Mouse (Mus musculus) left cerebral cortex, postnatal 4 days (tissue): ENCODE measurements around the gene Xpr1. TPM values are rescaled to one million over a fixed set of nuclear protein-coding genes. Genes with fewer than 3 reads are reported as not detected.
A peak's percentile ranks its signal among the peaks of the same experiment; 100 is the strongest.

Source experiments
- DNase-seq: peaks from one replicate; pipeline ENCODE4 v3.0.0-alpha.2; 2022
- intact Hi-C: fragments of 180-260 bp; cut with DNase I; formaldehyde crosslinking; loops from one replicate; pipeline ENCODE4 v1.15.1; 2025
- total RNA-seq, 2 experiments: library from RNA; stranded (reverse); gene quantifications; 2 replicates each; pipeline ENCODE4 v1.2.3; 2021

Gene Xpr1
- 100 to 1,000 TPM; 153 to 167 TPM for total RNA-seq

DNA sequence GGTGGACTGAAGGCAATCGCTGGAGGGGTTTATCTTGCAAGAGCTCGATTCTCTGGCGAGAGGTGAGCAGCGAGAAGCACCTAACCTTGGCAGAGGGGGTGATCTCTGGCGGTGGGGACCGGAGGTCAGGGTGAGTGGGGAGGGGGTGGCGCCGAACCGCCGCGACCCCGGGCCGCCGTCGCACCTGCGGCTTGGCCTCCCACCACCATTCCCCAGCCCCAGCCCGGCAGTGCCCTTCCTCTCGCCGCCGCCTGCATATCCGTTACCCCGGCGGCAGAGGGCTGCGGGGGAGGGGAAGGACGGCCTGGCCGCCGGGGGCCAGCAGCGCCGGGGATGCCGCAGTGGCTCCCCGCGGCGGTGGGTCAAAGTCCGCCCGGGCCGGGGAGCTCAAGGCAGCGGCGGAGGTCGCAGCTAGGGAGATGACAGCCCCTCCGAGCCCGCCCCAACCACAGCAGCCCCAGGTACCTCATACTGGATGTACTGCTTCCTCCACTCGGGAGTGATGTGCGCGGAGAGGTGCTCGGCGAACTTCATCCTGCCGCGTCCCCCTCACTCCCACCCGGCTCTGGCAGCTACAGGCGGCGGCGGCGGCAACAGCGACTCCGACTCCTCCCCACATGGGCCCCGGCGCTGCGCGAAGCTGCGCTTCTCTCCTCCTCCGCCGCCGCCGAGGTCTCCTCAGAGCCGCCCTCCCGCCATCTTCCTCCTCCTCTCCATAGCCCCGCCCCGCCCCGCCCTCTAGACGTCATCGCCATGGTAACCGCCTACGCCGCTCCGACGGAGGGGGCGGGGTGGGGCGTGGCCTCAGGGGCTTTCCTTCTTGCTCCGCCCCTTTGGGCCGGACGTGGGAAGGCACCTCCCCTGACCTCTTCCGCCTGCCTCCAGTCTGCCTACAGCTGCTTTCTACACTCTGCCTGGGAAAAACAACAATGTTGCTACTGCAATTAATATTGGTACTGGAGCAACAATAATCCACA, at the start of gene Xpr1:
TSS of gene Xpr1 (minus strand) at position 715 of the 977 bp plus-strand sequence.
- DNase-seq, result peak; percentile 99
- intact Hi-C loops, result loop anchor here (5.0 to 10.0 kb wide), 2 partner anchors 112 to 120 kb away; no protein-coding TSS in a partner anchor

- intact Hi-C loops, result no loop called here
- no peak for DNase-seq
Observed at GRCm38 (mm10) chr1:155463442-155463841, 46.2 kb upstream of the Xpr1 start.

DNA sequence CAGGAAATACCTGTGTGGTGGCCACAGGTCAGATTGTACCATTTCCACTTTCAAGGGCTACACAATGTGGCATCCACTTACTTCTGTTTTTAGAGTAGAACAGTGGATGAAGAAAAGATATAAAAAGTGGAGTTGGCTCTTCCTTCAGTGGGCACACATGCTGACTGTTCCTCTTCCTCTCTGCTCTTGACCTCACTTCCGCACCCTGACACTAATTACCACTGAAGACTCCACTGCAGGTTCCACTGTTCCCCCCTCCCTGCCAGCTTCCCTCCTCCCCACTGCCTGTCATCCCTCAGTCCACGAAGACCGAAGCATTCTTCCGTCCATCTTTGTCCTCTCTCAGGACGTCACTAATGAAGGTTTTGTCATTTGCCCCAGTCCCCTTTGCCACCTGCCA, 45.4 kb upstream of the Xpr1 start:
- no peak for DNase-seq
- intact Hi-C loops, result no loop called here

GRCm38 (mm10) chr1:155457532-155457931, 40.3 kb upstream of the Xpr1 start:
- intact Hi-C loops, result no loop called here

GRCm38 (mm10) chr1:155453180-155453579, 36.0 kb upstream of the Xpr1 start:
- intact Hi-C loops, result no loop called here
- DNase-seq, result no peak

More at GRCm38 (mm10) chr1:155457532-155457931, 40.3 kb upstream of the Xpr1 start:
- DNase-seq, result no peak

- DNase-seq, result no peak
- intact Hi-C loops, result no loop called here
Observed at GRCm38 (mm10) chr1:155448932-155449331, 31.7 kb upstream of the Xpr1 start.

- intact Hi-C loops, result no loop called here
- DNase-seq, result no peak
Observed at GRCm38 (mm10) chr1:155447277-155447676, 30.1 kb upstream of the Xpr1 start.

- no peak for DNase-seq
- intact Hi-C loops, result no loop called here
Observed at GRCm38 (mm10) chr1:155443115-155443514, 25.9 kb upstream of the Xpr1 start.

- intact Hi-C loops, result no loop called here
- no peak for DNase-seq
Observed at GRCm38 (mm10) chr1:155442521-155443001, 25.3 kb upstream of the Xpr1 start.

DNA sequence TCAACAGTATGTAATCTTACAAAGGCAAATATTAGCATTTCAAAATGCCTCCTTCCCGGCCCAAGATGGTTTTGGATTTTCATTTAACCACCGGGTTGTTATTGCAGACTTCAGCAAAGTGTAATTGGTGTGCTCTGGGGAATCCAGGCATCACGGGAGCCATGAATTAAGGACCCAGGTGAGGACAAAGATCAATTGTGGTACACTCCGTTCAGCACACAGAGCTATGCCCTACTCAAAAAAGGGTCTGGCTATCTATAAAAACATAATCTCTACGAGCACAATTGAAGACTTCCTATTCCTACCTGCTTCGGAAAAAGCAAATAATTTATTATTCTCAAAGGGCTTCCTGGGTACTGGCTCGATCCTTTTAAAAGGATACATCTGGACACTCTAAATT, 22.3 kb upstream of the Xpr1 start:
- intact Hi-C loops, result loop anchor here (10.0 kb wide), 1 partner anchor 75 kb away; no protein-coding TSS in a partner anchor
- no peak for DNase-seq

- DNase-seq, result no peak
- intact Hi-C loops, result loop anchor here (10.0 kb wide), 1 partner anchor 76 kb away; no protein-coding TSS in a partner anchor
Observed at GRCm38 (mm10) chr1:155438525-155438924, 21.3 kb upstream of the Xpr1 start.

GRCm38 (mm10) chr1:155429304-155429703, 12.1 kb upstream of the Xpr1 start:
- no peak for DNase-seq
- intact Hi-C loops, result no loop called here

DNA sequence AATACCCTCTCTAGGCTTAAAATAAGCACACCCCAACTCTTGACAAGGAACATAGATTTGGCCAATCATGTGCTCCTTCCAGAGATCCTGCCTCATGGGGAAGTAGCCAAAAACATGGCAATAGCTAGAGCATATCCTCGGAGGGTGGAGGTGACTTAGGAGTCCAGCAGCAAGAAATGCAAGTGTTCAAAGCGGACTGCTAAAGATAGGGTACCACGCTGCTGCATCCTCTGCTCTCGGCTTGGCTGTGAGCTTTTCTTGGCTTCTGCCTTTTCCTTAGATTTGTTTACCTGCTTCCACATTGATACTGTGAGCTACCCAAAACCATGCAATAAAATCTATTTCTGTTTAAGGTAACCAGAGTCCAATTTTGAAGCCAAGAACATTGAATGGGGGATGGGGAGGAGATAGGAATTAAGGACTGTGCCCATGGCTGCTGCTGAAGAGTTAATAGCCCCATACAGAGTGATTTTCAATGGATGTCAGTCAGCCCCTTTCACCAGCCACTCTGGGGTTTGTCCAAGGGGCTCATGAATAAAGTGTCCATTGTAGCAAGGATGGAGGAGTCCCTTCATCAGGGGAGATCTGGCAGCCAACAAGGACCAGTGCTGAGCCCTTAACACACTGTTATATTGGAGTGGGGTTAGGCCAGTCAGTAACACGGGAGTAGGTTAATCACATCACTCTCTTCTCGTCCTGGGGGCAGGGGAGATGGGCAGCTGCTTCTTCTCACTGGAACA, 10.1 kb upstream of the Xpr1 start:
- DNase-seq, result peak; percentile 30
- intact Hi-C loops, result no loop called here

DNA sequence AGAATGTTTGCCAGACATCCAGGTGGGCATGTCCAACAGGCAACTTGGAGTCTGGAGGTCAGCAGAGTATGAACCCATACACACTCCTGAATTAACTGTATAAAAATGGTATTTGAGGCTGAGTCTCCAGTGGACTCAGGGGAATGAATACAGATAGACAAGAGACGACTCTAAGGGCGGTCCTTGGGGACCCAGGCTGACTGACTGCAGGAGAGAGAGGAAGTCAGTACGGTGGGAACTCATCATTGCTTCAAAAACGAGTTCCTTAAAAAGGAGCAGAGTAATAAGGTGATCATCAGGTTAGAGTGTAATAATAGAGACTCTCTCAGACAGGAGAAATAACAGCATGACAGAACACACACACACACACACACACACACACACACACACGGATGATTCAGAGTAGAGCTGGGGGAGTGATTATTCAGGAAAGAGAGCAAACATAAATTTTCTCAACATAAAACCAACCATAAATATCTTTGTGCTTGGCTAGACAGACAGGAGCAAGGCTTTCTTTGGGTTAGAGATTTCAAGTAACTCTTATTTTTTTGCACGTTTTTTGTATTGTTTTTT, 8.6 kb upstream of the Xpr1 start:
- DNase-seq, result no peak
- intact Hi-C loops, result no loop called here

- no peak for DNase-seq
- intact Hi-C loops, result no loop called here
Observed at GRCm38 (mm10) chr1:155425285-155425684, 8.1 kb upstream of the Xpr1 start.

GRCm38 (mm10) chr1:155423801-155424200, 6.6 kb upstream of the Xpr1 start:
- intact Hi-C loops, result no loop called here
- no peak for DNase-seq

DNA sequence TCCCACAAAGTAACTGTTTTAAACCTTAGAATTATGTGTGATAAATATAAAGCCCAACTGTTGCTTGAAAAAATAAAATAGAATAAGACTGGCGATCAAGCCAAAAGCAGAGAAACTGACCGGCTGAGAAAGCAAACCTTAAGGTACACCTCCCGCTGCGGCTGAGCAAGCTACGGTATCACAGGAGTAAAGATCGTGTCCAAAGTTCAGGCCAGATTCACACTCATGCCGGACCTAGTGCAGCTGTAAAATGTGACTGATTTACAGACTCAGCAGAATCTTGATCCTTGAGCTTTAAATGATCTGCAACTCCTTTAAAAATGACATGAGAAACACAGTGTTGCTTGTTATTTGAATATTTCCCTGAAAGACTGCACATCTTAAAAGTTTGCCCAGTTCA, 4.8 kb upstream of the Xpr1 start:
- intact Hi-C loops, result no loop called here

GRCm38 (mm10) chr1:155416147-155416700, 991 bp downstream of the Xpr1 start:
- no peak for DNase-seq
- intact Hi-C loops, result loop anchor here (5.0 to 10.0 kb wide), 2 partner anchors 111 to 121 kb away; no protein-coding TSS in a partner anchor

More for the DNA sequence above, 4.8 kb upstream of the Xpr1 start:
- DNase-seq, result no peak

GRCm38 (mm10) chr1:155415421-155415820, 1.8 kb downstream of the Xpr1 start:
- DNase-seq, result no peak
- intact Hi-C loops, result loop anchor here (5.0 to 10.0 kb wide), 2 partner anchors 111 to 122 kb away; no protein-coding TSS in a partner anchor

DNA sequence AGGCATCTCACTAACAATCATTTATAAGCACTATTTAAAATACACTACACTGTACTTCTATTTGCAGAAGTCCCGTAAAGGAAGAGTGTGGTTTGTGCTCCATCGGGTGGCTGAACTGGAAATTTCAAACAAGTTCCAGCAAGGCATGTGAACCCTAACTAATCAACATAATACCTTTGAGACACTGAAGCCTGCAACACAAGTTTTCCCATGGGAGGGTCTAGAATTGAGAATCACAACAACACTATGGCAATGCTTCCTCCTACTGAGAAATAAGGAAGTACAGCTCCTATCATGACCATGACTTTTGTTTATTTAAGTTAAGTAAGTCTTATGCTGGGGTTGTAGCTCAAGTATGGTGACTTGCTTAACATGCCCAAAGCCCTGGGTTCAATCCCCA, 4.5 kb downstream of the Xpr1 start:
- DNase-seq, result no peak
- intact Hi-C loops, result loop anchor here (10.0 kb wide), 1 partner anchor 108 kb away; no protein-coding TSS in a partner anchor
